ENCODE assay signal across 23 mouse cellular contexts in genomic region chr4:86879477-86879876, GRCm38 (mm10).
"Had no signal": no experiment of that assay in that cellular context is flagged by ENCODE, and none has a peak within 500 bp of the region (broad histone marks: within the 10 kb centered on the region; RNA-seq: fewer than 3 reads in every experiment).

No protein-coding gene starts in this region.

- H3K4me3 ChIP-seq: kidney, embryonic 15.5 days; layer of hippocampus, adult 2 months; limb, embryonic 10.5 days; limb, embryonic 13.5 days; liver, embryonic 12.5 days; liver, embryonic 15.5 days; lung, embryonic 15.5 days; megakaryocyte, embryonic 14.5 days; midbrain, embryonic 10.5 days; midbrain, embryonic 13.5 days; myocyte; neural tube, embryonic 13.5 days; stomach, embryonic 15.5 days had no signal

- H3K27ac ChIP-seq: layer of hippocampus, adult 2 months; limb, embryonic 10.5 days; limb, embryonic 13.5 days; liver, embryonic 12.5 days; liver, embryonic 15.5 days; lung, embryonic 15.5 days; midbrain, embryonic 10.5 days; midbrain, embryonic 13.5 days; neural tube, embryonic 13.5 days; stomach, embryonic 15.5 days had no signal

- H3K36me3 ChIP-seq: kidney, embryonic 15.5 days; limb, embryonic 10.5 days; limb, embryonic 13.5 days; liver, embryonic 12.5 days; liver, embryonic 15.5 days; lung, embryonic 15.5 days; midbrain, embryonic 10.5 days; midbrain, embryonic 13.5 days; neural tube, embryonic 13.5 days; stomach, embryonic 15.5 days had no signal

- H3K9me3 ChIP-seq: kidney, embryonic 15.5 days; limb, embryonic 10.5 days; limb, embryonic 13.5 days; liver, embryonic 15.5 days; lung, embryonic 15.5 days; megakaryocyte, embryonic 14.5 days; midbrain, embryonic 10.5 days; midbrain, embryonic 13.5 days; neural tube, embryonic 13.5 days; stomach, embryonic 15.5 days had no signal

- DNase-seq: kidney, postnatal 14 days; layer of hippocampus, adult 9-11 months; liver; lung, adult 18-20 months; lung, postnatal 10 days; retina, postnatal 1 day; right cerebral cortex, postnatal 25 days; spleen, adult 18-20 months; thymus, postnatal 25 days had no signal

- ATAC-seq: liver, embryonic 12.5 days; midbrain, embryonic 13.5 days; midbrain, embryonic 16.5 days had no signal

- H3K4me2 ChIP-seq: kidney, embryonic 15.5 days; limb, embryonic 13.5 days; liver, embryonic 12.5 days; liver, embryonic 15.5 days; lung, embryonic 15.5 days; midbrain, embryonic 13.5 days; neural tube, embryonic 13.5 days; stomach, embryonic 15.5 days had no signal

- H3K9ac ChIP-seq: kidney, embryonic 15.5 days; limb, embryonic 13.5 days; liver, embryonic 12.5 days; liver, embryonic 15.5 days; lung, embryonic 15.5 days; midbrain, embryonic 13.5 days; neural tube, embryonic 13.5 days; stomach, embryonic 15.5 days had no signal

- H3K27me3 ChIP-seq: stomach, embryonic 15.5 days had no signal

- H3K4me1 ChIP-seq: limb, embryonic 13.5 days had no signal
